Mouse (Mus musculus): Measurements from ENCODE around the gene Taf10.
A peak's percentile ranks its signal among the peaks of the same experiment; 100 is the strongest.

Gene Taf10

DNA sequence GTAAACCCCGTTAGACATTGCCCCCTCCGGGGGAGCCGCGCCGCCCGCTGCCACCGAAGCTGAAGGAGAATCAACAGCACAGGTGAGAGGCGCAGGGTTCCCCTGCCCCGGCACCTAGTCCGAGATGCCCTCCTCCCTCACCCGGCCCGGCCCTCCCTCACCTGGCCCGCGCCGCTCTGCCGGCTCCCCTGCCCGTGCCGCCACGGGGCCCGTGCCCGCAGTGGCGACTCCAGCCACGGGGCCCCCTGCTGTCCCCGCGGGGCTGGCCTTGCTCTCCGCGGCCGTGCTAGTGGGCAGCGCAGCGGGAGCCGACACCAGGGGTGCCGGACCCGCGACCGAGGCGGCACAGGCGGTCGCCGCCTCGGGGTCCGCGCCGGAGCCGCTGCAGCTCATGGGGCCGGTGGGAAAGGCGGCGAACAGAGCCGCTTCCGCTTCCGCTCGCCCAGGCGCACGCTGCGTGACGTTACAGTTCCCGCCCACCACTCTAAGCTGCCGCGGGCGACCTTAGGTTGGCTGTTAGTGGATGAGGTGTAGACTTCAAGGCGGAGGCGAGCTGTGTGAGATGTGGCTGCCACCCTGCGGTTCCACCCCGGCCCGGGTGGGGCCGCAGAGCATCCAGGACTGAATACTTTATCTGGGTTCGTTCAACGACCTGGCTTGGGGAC is at the start of gene Taf10:
TSS of gene Taf10 (minus strand) at position 436 of the 665 bp plus-strand sequence.
- DNase-seq (ENCODE audit: extremely low spot score): peak; percentile 88

DNA sequence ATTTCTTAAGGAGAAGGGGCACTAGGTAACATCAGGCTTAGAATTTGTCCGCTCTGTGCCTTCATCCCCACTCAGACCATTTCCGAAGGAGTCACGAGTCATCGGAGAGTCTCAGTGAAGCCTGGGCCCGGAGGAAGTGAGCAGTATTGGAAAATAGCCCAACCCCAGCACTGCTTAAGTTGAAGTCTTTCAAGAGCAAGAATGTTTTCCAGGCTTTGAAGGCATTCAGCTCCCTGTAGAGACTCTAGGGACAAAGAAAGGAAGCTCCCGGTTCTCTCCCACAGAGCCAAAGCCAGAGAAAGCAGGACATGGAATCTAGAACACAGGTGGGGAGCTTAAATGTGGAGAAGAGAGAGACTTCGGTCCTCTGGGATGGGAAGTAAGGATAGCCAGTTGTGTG is 49.5 kb upstream of the Taf10 start:
- DNase-seq (ENCODE audit: extremely low spot score): no peak

DNA sequence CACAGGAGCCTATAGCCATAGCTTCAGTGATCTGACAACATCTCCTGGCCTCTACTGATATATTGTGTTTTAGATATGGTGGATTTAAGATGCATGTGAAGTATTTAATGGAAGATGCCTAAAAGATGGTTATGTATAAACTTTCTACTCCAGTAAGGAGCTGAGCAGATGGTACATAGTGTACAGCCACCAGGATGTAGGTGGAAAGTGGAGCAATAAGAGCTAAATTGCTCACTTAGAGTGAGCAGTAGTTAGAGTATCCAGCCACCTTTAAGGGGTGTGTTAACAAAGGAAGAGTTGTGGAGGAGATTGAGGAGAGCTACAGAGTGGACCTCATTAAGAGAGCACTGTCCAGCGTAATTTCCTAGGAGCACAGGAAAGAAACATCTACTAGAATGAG is 47.0 kb upstream of the Taf10 start:
- no peak for DNase-seq (ENCODE audit: extremely low spot score)

DNA sequence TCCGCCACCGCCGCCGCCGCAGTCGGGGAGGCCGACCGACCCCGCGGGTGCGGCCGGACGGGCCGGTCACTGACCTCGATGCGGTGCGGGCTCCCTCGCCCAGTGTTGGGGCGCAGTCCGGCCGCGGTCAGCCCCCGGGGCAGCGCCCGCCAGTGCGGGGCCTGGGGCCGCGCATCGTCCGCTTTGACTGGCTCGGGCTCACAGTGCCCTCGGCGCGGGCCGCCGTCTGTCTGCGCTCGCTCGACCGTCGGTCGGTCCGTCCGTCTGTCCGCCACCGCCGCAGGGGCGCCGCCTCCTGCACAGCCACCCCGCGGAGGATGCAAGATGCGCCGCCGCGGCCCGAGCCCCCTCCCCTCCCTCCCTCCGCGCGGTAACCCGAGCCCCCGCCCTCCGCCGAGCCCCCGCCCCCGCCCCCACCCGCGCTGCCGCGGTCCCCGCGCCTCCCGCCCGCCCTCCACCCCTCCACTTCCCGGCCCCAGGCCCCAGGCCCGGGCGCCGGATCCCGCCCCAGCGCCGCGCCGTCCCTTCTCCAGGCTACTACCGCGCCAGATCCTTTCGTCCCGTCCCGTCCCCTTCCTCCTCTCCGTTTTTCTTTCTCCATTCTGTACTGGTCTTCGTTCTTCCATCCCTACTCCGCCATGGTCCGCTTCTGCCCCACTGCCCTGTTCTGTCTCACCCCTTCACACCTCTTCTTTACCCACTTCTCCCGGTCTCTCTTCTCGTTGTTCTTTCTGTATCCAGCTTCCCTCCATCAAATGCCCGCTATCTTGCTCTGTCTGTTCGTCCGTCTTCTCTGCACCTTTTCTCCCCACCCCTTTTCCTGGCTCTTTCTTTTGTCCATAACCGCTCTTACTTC is 43.4 kb upstream of the Taf10 start, which contains the start of gene Dchs1:
TSS of gene Dchs1 (minus strand) at position 370 of the 856 bp plus-strand sequence.
- peak; percentile 64 for DNase-seq (ENCODE audit: extremely low spot score)

DNA sequence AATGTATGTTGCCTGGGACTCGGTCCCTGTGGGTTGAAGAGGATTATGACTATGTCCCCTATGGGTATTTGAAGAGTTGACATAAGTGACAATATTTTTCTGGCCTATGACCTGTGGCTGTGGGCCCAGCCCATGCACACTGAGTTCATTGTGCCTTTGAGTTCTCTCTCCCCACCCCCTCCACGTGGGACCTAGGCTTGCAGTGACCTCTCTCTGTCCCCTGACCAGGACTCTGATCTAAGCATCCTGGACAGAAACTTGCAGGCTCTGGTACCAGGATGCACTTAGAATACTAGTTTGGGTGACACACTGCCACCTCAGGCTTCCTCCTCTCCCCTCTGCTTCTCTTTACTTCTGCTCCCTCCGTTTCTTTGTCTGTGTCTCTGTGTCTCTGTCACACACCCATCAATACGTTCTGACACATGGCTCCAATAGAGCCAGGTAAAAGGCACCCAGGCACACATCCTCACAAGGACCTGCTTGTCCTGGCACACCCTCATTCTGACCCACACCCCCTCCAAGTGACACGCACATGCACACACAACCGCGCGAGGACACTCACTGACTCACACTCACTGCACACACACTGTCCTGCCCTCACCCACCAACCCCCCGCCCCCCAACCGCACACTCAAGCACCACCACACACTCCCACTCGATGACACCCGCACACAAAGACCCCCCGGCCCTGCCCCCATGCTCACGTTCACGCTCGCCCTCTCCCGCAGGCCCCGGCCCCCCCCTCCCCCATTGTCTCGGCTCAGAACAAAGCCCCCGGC is 42.5 kb upstream of the Taf10 start:
- peak; percentile 53 for DNase-seq (ENCODE audit: extremely low spot score)

DNA sequence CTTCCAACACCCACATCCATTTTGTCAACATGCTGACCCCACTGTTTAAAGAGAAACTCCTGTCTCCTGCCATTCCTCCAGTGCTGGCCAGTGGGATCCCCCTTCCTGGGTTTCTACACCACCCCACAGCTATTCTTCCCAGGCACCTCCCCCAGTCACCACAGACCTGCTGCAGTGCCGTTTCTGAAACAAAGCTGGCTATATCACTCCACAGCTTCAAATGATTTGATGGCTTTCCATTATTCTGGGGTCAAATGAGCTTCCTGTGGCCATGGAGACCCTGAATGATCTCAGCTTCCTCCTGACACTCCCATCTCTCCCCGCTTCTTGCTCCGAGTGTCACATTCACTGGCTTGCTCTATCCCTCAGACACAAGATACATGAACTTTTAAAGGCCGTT is 40.4 kb upstream of the Taf10 start:
- no peak for DNase-seq (ENCODE audit: extremely low spot score)

DNA sequence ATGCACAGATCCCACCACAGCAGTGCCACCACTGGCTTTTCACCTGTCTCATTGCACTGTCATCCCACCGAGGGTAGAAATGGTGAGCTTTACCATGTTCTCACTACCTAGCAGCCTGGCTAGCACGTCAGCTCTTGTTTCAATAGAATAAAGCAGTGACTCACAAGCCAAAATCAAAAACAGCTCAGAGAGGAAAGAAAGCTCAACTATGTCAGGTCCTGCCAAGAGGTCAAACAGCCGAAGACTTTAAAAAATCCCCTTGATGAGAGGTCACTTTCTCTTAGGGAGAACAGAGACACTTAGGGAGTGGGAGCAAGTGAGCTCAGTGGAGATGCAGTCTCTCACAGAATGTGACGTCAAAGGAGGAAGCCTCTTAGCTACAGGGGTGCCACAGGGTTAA is 39.7 kb upstream of the Taf10 start:
- DNase-seq (ENCODE audit: extremely low spot score): no peak

DNA sequence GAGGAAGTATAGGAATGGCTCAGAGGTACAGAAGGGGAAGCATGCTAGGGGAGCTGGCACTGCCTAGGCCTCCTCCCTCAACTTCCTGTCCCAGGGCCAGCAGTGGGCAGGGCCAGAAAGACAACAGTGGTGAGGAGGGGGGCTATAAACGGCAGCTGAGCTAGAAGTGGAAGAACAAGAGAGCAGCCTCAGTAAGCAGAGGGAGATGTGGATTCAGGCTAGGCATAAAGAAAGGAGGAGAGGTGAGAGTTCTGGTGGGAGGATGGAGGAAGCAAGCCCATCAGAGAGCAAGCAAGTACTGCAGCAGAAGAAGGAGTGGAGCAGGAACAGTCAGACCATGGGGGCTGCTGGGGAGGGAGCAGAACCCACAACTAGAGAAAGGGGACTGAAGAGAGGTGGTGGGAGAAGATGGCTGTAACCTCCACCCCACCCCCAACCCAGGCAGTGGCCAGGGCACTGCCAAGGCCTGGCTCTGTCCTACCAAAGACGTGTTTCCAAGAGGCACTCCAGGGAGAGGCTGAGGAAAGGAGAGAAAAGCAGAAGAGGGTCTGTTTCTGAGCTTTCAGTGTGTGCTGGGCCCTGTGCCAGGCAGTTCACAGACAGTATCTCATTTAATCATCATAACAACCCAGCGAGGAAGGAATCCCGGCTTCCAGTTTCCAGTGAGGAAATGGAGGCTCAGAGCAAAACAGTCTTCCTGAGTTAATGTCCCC is 34.5 kb upstream of the Taf10 start:
- no peak for DNase-seq (ENCODE audit: extremely low spot score)

DNA sequence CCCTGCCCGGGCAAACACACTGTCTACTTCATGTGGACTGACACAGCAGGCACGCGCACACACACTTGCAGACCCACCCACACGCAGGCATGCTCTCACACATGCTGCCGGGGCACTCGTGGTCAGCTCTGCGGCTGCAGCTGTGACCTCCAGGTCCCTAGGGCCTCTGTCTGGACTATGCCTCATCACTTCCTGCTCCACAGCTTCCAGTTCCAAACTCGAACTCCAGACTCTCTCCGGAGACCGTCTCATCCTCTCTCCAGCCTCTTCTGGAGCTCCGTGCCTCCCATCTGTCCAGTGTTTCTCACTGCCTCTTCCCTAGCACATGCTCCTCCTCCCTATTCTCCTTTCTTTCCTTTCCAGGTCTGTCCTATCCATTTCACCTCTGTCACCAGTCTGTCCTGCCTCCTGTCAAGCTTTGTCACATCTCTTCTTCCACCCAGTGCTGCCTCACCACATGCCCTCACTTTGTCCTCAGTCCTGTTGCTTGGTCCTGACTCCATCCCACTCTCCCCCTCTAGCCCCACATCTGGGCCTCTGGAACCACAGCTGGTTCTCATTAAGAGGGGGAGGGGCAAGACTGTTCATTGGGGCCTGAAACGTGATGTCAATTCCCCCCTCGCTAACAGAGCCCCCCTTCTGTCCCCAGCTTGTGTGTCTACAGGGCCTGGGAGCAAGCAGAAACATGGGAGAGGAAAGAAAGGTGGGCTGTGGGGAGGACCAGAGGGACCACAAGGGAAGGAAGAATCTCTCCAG is 33.8 kb upstream of the Taf10 start:
- DNase-seq (ENCODE audit: extremely low spot score): peak; percentile 84

DNA sequence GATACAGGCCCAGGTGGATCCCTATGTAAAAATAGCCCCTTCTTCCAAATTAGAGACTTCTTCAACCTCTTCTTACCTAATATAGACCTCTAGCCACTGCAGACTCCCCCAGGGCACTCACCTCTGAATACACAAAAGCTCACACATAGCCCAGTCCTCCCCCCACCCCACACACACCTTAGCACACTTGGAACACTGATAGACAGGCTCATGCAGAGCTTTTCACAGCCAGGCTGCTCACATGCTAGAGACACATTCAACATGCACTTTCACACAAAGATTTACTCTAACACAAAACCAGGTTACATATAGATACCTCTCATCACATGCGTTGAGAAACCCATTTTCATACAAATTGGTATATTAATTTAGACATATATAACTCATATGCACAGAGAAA is 33.2 kb upstream of the Taf10 start:
- DNase-seq (ENCODE audit: extremely low spot score): no peak

DNA sequence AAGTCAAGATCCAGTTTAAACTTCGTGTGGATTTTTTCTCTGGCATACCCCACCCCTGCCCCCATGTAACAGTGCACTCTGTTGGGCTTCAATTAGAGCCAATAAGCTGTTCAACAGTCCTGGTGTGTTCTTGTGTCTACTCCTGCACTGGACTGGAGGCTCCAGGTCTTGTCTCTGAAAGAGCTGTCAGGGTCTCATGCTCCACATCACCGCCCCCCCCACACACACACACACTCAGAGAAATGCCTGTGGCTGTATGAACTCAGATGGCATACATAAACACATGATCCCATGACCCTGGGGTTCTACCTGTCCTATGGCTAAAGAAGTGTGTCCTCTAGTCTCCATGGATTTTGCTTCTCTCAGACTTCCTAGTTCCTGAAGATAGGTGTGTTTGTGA is 31.9 kb upstream of the Taf10 start:
- DNase-seq (ENCODE audit: extremely low spot score): no peak

DNA sequence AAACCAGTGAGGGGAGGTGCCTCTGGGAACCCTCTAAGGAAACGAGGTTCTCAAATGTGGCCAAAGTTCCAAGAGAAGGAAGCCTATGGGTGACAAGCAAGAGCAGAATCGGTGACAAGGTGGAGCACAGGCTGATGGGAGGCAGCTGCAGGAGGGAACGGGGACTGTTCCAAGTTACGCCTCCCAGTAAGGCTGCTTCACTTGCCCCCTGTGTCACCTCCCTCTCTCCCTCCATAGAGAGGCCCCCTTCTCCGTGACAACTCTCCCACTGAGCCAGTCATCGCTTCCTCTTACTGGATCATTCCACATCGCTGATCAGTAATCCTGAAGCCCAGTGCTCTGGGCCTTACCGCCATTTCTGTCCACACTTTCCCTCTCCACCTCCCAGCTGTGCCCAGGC is 30.5 kb upstream of the Taf10 start:
- DNase-seq (ENCODE audit: extremely low spot score): no peak

DNA sequence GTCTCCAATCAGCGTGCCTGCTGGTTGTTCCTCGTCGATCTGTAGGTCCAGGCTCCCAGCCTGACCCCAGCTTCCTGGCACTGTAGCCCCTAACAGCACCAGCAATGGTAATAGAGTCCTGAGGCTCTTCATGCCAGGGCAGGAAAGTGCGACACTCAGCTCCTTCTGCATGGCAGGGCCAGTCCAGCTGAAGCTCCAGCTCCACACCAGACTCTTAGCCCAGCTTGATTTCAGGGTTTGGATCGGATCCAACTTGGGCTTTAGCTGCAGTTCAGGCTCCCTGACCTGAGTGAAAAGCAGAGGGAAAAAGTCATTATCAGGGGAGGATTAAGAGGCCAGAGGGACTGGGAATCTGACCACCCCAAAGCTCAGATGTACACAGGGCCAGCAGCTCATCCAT is 28.9 kb upstream of the Taf10 start:
- DNase-seq (ENCODE audit: extremely low spot score): no peak

DNA sequence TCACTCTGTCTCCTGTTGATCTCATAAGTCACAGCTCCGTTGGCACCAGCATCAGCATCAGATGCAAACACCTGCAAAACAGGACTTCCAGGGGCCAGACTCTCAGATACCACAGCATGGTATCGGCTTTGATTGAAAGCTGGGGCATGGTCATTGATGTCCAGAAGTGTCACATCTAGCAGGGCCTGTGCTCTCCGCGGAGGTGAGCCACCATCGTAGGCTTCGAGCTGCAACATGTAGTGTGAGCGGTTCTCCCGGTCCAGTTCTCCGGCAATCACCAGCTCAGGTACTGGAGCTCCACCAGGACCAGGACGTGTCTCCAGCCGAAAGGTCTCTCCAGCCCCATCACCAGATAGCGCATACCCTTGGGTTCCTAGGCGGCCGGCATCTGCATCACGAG is 28.2 kb upstream of the Taf10 start:
- DNase-seq (ENCODE audit: extremely low spot score): no peak

DNA sequence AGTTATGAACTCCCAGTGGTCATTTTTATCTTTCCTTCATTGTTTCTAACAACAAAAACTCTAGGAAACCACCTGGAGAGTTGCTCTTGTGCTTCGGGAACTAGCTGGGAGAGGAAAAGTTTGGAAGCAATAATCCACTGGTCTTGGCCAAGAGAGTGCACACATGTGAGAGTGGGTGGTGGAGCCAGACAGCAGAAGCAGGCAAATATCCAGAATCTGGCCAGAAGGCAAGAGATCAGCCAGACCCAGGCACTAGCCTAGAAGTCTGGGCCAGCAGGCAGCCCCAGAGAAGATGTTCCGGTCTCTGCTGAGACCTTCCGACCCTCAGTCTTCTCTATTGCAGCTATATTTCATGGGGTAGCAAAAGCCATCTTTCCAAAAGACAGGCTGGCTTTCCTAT is 25.8 kb upstream of the Taf10 start:
- DNase-seq (ENCODE audit: extremely low spot score): no peak

DNA sequence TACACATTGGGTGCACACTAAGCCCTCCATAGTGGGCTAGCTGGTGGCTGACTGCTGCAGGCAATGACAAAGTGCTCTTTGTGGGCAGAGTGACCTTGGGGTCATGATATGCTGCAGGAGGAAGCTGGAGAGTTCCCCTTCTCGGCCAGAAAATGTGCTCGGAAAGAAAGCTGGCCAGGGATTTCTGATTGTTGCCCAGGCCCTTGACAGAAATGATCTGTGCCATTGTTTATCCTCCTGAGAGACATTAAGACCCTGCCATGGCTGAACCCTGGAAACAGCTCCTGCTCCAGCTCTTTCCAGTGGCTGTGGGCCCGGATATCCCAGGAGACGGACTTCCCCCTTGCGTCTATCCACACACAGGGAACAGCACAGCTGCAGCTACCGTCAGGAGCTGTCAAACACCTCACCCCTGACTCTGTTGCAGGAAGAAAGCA is 23.6 kb upstream of the Taf10 start:
- DNase-seq (ENCODE audit: extremely low spot score): peak; percentile 37

DNA sequence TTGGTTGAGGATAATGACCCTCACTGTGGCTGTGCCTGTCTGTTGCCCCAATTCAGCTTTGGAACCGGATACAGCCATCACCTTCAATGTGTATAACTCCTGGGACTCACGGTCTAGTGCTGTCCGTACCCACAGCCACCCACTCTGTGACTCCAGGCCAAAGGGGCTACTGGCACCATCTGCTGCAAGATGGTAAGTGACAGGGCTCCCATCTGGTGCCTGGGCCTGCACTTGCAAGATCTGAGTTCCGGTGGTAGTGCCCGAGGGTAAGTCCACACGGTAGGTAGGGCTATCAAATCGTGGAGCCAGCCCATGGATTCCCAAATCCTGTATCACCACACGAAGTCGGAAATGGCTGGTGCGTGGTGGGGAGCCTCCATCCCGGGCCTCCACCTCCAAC is 20.2 kb upstream of the Taf10 start:
- no peak for DNase-seq (ENCODE audit: extremely low spot score)

DNA sequence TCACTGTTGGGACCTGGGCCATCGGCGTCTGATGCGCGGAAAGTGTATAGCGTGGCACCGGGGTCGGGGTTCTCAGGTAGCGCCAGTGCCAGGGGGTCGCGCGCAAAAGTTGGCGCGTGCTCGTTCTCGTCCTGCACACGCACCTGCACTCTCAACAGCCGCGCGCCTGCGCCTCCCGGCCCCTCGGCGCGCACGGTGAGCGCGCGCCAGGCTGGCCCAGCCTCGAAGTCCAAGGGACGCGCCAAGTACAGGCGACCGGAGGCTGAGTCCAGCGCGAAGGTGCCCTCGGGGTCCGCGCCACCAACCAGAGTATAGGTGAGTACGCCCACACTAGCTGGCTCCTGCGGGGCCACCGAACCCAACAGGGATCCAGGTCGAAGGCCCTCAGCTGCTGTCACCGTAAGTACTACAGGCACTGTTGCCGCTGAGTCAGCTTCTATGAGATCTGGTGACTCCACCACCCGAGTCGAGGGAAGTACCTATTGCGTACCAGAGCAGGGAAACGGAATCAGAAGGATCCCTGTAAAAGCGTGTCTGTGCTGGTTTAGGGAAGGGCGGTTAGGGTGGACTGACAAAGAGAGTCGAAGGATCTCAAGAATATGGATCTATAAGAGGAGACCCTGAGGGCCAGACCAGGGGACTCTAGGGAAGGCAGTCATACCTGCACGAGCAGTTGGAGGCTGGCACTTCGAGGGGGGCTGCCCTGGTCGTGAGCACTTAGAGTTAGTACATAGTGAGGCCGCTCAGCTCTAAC is 18.5 kb upstream of the Taf10 start:
- no peak for DNase-seq (ENCODE audit: extremely low spot score)

DNA sequence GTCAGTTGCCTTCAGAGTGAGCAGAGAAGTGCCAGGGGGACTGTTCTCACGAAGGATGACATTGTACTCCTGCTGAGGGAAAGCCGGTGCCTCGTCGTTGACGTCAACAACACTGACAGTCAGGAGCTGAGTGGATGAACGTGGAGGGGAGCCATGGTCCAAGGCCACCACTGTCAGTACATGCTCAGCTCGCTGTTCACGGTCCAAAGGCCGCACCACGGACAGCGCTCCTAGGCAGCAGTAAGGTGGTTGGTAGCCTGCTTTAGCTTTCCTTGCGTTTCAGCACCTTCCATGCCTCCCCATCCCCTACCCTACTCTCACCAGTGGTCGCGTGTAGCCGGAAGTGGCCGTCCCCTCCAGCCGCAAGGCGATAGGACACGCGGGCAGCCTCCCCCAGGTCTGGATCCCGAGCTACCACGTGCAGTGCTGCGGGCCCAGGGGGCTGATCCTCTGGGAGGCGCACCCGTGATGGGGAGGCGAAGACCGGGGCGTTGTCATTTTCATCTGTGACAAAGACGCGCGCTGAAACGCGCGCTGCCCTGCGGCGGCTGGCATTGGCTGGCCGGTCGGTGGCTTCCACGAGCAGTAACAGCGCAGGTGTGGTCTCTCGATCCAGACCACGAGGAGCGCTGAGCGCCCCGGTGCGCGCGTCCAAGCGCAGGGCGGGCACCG is 17.8 kb upstream of the Taf10 start:
- DNase-seq (ENCODE audit: extremely low spot score): no peak

DNA sequence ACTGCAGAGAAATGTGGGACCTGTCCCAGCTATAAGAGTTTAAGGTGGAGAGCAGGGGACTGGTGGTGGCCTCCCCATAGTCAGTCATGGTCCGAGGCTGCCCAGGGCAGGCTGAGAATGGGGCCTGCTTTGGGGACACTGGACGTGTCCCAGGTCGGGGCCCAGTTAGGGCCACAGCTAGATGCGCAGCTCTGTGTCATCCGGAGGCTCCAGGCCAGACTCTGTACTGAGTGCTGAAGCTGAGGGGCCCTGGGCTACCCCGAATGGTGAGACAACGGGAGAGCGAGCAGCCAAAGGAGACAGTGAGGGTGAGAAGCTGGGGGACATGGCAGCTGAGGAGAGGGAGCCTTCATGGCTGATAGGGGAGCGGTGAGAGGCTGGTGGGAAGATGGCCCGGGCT is 9.1 kb upstream of the Taf10 start:
- DNase-seq (ENCODE audit: extremely low spot score): no peak
